Mouse (Mus musculus): Measurements from ENCODE around the gene Farp2.

DNA sequence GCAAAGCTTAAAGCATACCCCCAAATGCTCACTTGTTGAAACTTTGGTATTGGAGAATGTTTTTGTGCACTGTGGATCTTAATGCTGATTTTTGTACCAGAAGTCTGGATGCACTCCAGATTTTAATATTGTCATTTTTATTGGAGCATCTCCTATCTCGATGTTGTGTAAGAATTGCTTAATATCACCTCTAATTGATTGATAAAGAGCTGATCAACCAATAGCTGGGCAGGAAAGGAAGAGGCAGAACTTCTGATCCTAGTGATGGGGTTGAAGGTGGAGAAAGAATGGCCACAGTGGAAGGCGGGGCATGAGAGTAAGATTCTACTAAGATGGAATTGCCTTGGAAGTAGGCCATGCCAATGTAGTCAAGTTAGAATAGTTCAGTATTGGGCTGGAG is 130.1 kb downstream of the Farp2 start:
- TF ChIP-seq POLR2A (IDR thresholded peaks at IDR 0.05; ENCODE audit: extremely low read depth, insufficient read depth, low read length) (no peak), CTCF (IDR thresholded peaks at IDR 0.05; ENCODE audit: extremely low read depth, insufficient read depth, low read length) (no peak)

All from cortical plate, adult 2 months (tissue).